In the genomic region with DNA sequence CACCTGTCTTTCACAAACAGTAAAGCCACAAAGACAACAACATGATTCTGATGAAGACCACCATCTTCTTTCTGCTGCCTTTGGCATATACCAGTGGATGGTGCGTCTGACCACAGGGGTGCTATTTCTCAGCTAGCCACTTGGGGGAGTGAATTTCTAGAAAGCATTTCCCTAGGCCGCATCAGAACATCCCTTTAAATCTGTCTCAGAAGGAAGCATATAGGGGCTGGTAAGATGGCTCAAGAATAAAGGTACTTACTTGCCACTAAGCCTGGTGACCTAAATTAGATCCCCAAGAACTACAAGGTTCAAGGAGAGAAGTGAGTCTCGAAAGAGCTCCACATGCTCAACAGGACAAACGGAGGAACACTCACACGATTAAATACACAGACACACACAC, we compare ENCODE assay signal across 8 mouse cellular contexts.
DNase-seq lines count a peak whose midpoint lies in the region; ATAC-seq and TF ChIP-seq lines count a peak whose summit lies in the region.
"Had no signal": no experiment of that assay in that cellular context is flagged by ENCODE, and none has a peak within 500 bp of the region (broad histone marks: within the 10 kb centered on the region; RNA-seq: fewer than 3 reads in every experiment).

No protein-coding gene starts in this region.

- no peaks in the 10 kb centered on the region for H3K4me1 ChIP-seq in kidney, embryonic 15.5 days
- no peaks in the 10 kb centered on the region for H3K4me1 ChIP-seq in E14TG2a.4 (replicated peaks; ENCODE audit: low read depth, low read length)
- H3K4me1 ChIP-seq in lung, postnatal 0 days (ENCODE audit: insufficient read depth, low read depth, low read length), result no peaks in the 10 kb centered on the region
- H3K4me1 ChIP-seq: neural tube, embryonic 12.5 days had no signal

- no peak overlapping the region for H3K4me3 ChIP-seq in kidney, embryonic 15.5 days (replicated peaks)
- no peak overlapping the region for H3K4me3 ChIP-seq in E14TG2a.4 (replicated peaks; ENCODE audit: low read length)
- no peak overlapping the region for H3K4me3 ChIP-seq in lung, postnatal 0 days (ENCODE audit: low read depth, low read length)
- H3K4me3 ChIP-seq: neural tube, embryonic 12.5 days had no signal

- H3K9ac ChIP-seq in kidney, embryonic 15.5 days, result no peak overlapping the region
- H3K9ac ChIP-seq in lung, postnatal 0 days (replicated peaks; ENCODE audit: low read depth), result no peak overlapping the region
- H3K9ac ChIP-seq: neural tube, embryonic 12.5 days had no signal

- peaks cover 16% of the 10 kb centered on the region for H3K36me3 ChIP-seq in kidney, embryonic 15.5 days
- H3K36me3 ChIP-seq in E14TG2a.4 (ENCODE audit: insufficient read depth, low read length), result peaks cover 56% of the 10 kb centered on the region
- H3K36me3 ChIP-seq in lung, postnatal 0 days (ENCODE audit: insufficient read depth, low read length), result no peaks in the 10 kb centered on the region

- H3K4me2 ChIP-seq in kidney, embryonic 15.5 days, result no peak overlapping the region
- no peak overlapping the region for H3K4me2 ChIP-seq in lung, postnatal 0 days (replicated peaks; ENCODE audit: low read depth, low read length)
- H3K4me2 ChIP-seq: neural tube, embryonic 12.5 days had no signal

- peak; percentile 24 for DNase-seq in kidney, adult 9 months
- DNase-seq in 416B (ENCODE audit: low read depth), result peak; percentile 38
- DNase-seq in lung, postnatal 0 days (ENCODE audit: low spot score), result peak; percentile 38
- no peak for DNase-seq in spleen, adult 12 weeks (ENCODE audit: low spot score)
- no peak for DNase-seq in cerebellum, postnatal 36 days

- WGBS in kidney, embryonic 15.5 days, result 83% methylated on average over 5 of the region's 5 CpGs
- WGBS in lung, postnatal 0 days, result 73% methylated on average over 5 of the region's 5 CpGs

- no peak overlapping the region for H3K27ac ChIP-seq in kidney, embryonic 15.5 days
- H3K27ac ChIP-seq in lung, postnatal 0 days (ENCODE audit: low read length), result no peak overlapping the region
- H3K27ac ChIP-seq: neural tube, embryonic 12.5 days had no signal

- no peak for TF ChIP-seq EP300 in lung, postnatal 0 days (IDR thresholded peaks at IDR 0.05)

- no peaks in the 10 kb centered on the region for H3K9me3 ChIP-seq in kidney, embryonic 15.5 days (replicated peaks)
- no peaks in the 10 kb centered on the region for H3K9me3 ChIP-seq in E14TG2a.4 (ENCODE audit: low read length)
- no peaks in the 10 kb centered on the region for H3K9me3 ChIP-seq in lung, postnatal 0 days (ENCODE audit: low read length)
- H3K9me3 ChIP-seq: neural tube, embryonic 12.5 days had no signal

- peak; percentile 73 for TF ChIP-seq CTCF in E14TG2a.4 (conservative IDR thresholded peaks at IDR 0.05; ENCODE audit: low read length)
- TF ChIP-seq CTCF in lung, postnatal 0 days (IDR thresholded peaks at IDR 0.05), result peak; percentile 66

- no peaks in the 10 kb centered on the region for H3K27me3 ChIP-seq in kidney, embryonic 15.5 days
- H3K27me3 ChIP-seq in E14TG2a.4 (ENCODE audit: insufficient read depth, low read length), result no peaks in the 10 kb centered on the region
- no peaks in the 10 kb centered on the region for H3K27me3 ChIP-seq in lung, postnatal 0 days (replicated peaks; ENCODE audit: insufficient read depth, low read length)
- H3K27me3 ChIP-seq: neural tube, embryonic 12.5 days had no signal

- no peak for ATAC-seq in kidney, embryonic 15.5 days (replicated peaks; ENCODE audit: low FRiP score)
- ATAC-seq in lung, postnatal 0 days, result no peak

Comparison
In these comparisons a context has a peak if more than half of its experiments do, and no peak if none do; other contexts are left out.
1. DNase-seq: peak in kidney, adult 9 months (single experiment), 416B (single experiment) and lung, postnatal 0 days (single experiment); none in spleen, adult 12 weeks (single experiment) and cerebellum, postnatal 36 days (0 of 2).